ENCODE assay signal across 20 mouse cellular contexts in genomic region chr13:32426199-32426598, GRCm38 (mm10).
DNase-seq lines count a peak whose midpoint lies in the region; ATAC-seq and TF ChIP-seq lines count a peak whose summit lies in the region.
"Had no signal": no experiment of that assay in that cellular context is flagged by ENCODE, and none has a peak within 500 bp of the region (broad histone marks: within the 10 kb centered on the region; RNA-seq: fewer than 3 reads in every experiment).

No protein-coding gene starts in this region.

- peak; percentile 16 for DNase-seq in hindbrain, postnatal 0 days (ENCODE audit: low spot score)
- peak; percentile 56 for DNase-seq in Muller cell, postnatal 12 days (ENCODE audit: inconsistent ontology term)
- peak; percentile 59 for DNase-seq in brain, embryonic 14.5 days (ENCODE audit: low read depth)
- DNase-seq in right cerebral cortex, postnatal 10 days (ENCODE audit: low spot score in 2 of 2): peak; percentile 49 to 55
- DNase-seq in lung, postnatal 14 days: no peak
- DNase-seq: adrenal gland, postnatal 36 days; cerebellum, adult 9-10 months; gastrocnemius, postnatal 25 days; heart, postnatal 10 days had no signal

- WGBS in hindbrain, postnatal 0 days: 52% methylated on average over 7 of the region's 7 CpGs
- 68% methylated on average over 7 of the region's 7 CpGs for WGBS in hindbrain, embryonic 16.5 days

- no peak for TF ChIP-seq CTCF in hindbrain, postnatal 0 days (IDR thresholded peaks at IDR 0.05; ENCODE audit: low read depth)
- no peak for TF ChIP-seq CTCF in brain, embryonic 14.5 days (IDR thresholded peaks at IDR 0.05; ENCODE audit: borderline replicate concordance, extremely low read depth, insufficient read depth, insufficient read length)

- H3K4me1 ChIP-seq in hindbrain, postnatal 0 days (ENCODE audit: insufficient read depth, low read length): no peaks in the 10 kb centered on the region
- no peaks in the 10 kb centered on the region for H3K4me1 ChIP-seq in hindbrain, embryonic 16.5 days (ENCODE audit: control insufficient read depth, insufficient read depth, low read depth, low read length)
- H3K4me1 ChIP-seq: forebrain, embryonic 13.5 days; heart, embryonic 10.5 days; hindbrain, embryonic 12.5 days; liver, embryonic 15.5 days; megakaryocyte, embryonic 14.5 days; neural tube, embryonic 12.5 days had no signal

- TF ChIP-seq POLR2A in brain, embryonic 14.5 days (IDR thresholded peaks at IDR 0.05; ENCODE audit: borderline replicate concordance, extremely low read depth, insufficient read depth, insufficient read length, poor library complexity, severe bottlenecking): no peak

- H3K27ac ChIP-seq in hindbrain, postnatal 0 days: no peak overlapping the region
- H3K27ac ChIP-seq in hindbrain, embryonic 16.5 days (ENCODE audit: low read depth, low read length): no peak overlapping the region
- H3K27ac ChIP-seq: forebrain, embryonic 13.5 days; heart, embryonic 10.5 days; hindbrain, embryonic 12.5 days; kidney, postnatal 0 days; liver, embryonic 15.5 days; neural tube, embryonic 12.5 days had no signal

- H3K4me2 ChIP-seq in hindbrain, postnatal 0 days (ENCODE audit: low read depth, low read length): no peak overlapping the region
- H3K4me2 ChIP-seq in hindbrain, embryonic 16.5 days (ENCODE audit: low read length): no peak overlapping the region
- H3K4me2 ChIP-seq: forebrain, embryonic 13.5 days; hindbrain, embryonic 12.5 days; liver, embryonic 15.5 days; neural tube, embryonic 12.5 days had no signal

- no peak for ATAC-seq in hindbrain, postnatal 0 days
- no peak for ATAC-seq in hindbrain, embryonic 16.5 days
- ATAC-seq in monocyte, adult 5-6 weeks (replicated peaks; ENCODE audit: insufficient number of reproducible peaks, low FRiP score, low TSS enrichment, poor library complexity, severe bottlenecking): no peak
- ATAC-seq: forebrain, embryonic 13.5 days; intestine, embryonic 16.5 days; lung, postnatal 0 days had no signal

- H3K9ac ChIP-seq in hindbrain, postnatal 0 days (replicated peaks; ENCODE audit: low read length): no peak overlapping the region
- H3K9ac ChIP-seq in hindbrain, embryonic 16.5 days (ENCODE audit: low read depth, low read length): no peak overlapping the region
- H3K9ac ChIP-seq: forebrain, embryonic 13.5 days; hindbrain, embryonic 12.5 days; liver, embryonic 15.5 days; neural tube, embryonic 12.5 days had no signal

- no peaks in the 10 kb centered on the region for H3K36me3 ChIP-seq in hindbrain, postnatal 0 days (ENCODE audit: insufficient read depth, low read length)
- no peaks in the 10 kb centered on the region for H3K36me3 ChIP-seq in hindbrain, embryonic 16.5 days (ENCODE audit: control insufficient read depth, insufficient read depth, low read length)
- H3K36me3 ChIP-seq: heart, embryonic 10.5 days; hindbrain, embryonic 12.5 days; liver, embryonic 15.5 days; neural tube, embryonic 12.5 days had no signal

- H3K27me3 ChIP-seq in hindbrain, postnatal 0 days (ENCODE audit: insufficient read depth, low read length): no peaks in the 10 kb centered on the region
- no peaks in the 10 kb centered on the region for H3K27me3 ChIP-seq in hindbrain, embryonic 16.5 days (replicated peaks; ENCODE audit: control insufficient read depth, insufficient read depth, low read length)
- H3K27me3 ChIP-seq: forebrain, embryonic 13.5 days; hindbrain, embryonic 12.5 days; liver, embryonic 15.5 days; neural tube, embryonic 12.5 days had no signal

- no peak overlapping the region for H3K4me3 ChIP-seq in hindbrain, postnatal 0 days (ENCODE audit: low read length)
- H3K4me3 ChIP-seq in hindbrain, embryonic 16.5 days (ENCODE audit: low read length): no peak overlapping the region
- H3K4me3 ChIP-seq: forebrain, embryonic 13.5 days; heart, embryonic 10.5 days; hindbrain, embryonic 12.5 days; liver, embryonic 15.5 days; megakaryocyte, embryonic 14.5 days; neural tube, embryonic 12.5 days had no signal

- no peaks in the 10 kb centered on the region for H3K9me3 ChIP-seq in hindbrain, postnatal 0 days (ENCODE audit: low read length)
- H3K9me3 ChIP-seq in hindbrain, embryonic 16.5 days (ENCODE audit: control insufficient read depth, low read length): no peaks in the 10 kb centered on the region
- H3K9me3 ChIP-seq: forebrain, embryonic 13.5 days; heart, embryonic 10.5 days; hindbrain, embryonic 12.5 days; liver, embryonic 15.5 days; megakaryocyte, embryonic 14.5 days; neural tube, embryonic 12.5 days had no signal
